Mouse (Mus musculus): ENCODE measurements around the gene Cherp. TPM values are rescaled to one million over a fixed set of nuclear protein-coding genes. Genes with fewer than 3 reads are reported as not detected.

The Cherp gene
- total and polyA plus RNA-seq, 3 experiments: 8.9 to 80.4 (median 18.1) TPM

DNA sequence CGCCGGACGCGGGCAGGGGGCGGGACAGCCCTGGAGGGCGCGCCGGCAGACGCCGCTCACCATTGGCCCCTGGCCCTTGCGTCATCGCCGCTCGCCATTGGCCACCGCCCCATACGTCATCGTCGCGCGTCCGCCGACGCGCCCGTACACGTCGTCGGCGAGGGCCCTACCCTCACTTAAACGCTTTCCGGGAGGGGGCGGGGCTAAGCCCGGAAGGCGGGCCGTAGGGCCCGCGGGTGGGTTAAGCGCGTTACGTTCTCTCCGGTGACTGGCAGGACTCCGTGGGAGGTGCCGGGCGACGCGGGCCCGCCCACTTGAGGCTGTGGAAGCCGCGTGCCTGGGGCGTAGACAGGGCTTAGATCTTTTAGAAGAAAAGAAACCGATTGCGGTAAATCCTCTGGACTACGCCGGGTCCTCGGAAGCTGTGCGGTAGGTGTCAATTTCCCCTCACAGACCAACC, 17.6 kb upstream of the Cherp start:
- TF ChIP-seq UBTF (IDR thresholded peaks at IDR 0.05; ENCODE audit: low read depth, low read length): no peak
- TF ChIP-seq TCF12 (IDR thresholded peaks at IDR 0.05; ENCODE audit: low read depth, low read length): peak; percentile 68
- peak; percentile 76; the same call in 1 of the 2 replicates for TF ChIP-seq MYC (IDR thresholded peaks at IDR 0.05; ENCODE audit: low read depth, low read length)
- TF ChIP-seq ETS1 (conservative IDR thresholded peaks at IDR 0.05; ENCODE audit: low read depth, low read length): peak; percentile 36; the same call in 1 of the 2 replicates
- 0 out of 2 replicates have a peak, but pooled peaks have one; percentile 15 for TF ChIP-seq E2F4 (IDR thresholded peaks at IDR 0.05; ENCODE audit: insufficient replicate concordance, low read depth, low read length)
- TF ChIP-seq BHLHE40 (IDR thresholded peaks at IDR 0.05; ENCODE audit: low read depth, low read length): peak; percentile 57
- TF ChIP-seq ZMIZ1 (IDR thresholded peaks at IDR 0.05; ENCODE audit: low read depth, low read length): peak; percentile 48
- peak; percentile 82; the same call in 1 of the 2 replicates for TF ChIP-seq GABPA (IDR thresholded peaks at IDR 0.05; ENCODE audit: insufficient replicate concordance, low read depth, low read length)
- TF ChIP-seq ZKSCAN1 (IDR thresholded peaks at IDR 0.05; ENCODE audit: borderline replicate concordance, low read depth, low read length): no peak; the same call in 1 of the 2 replicates
- peak; percentile 94 for TF ChIP-seq HCFC1 (IDR thresholded peaks at IDR 0.05; ENCODE audit: low read depth, low read length)
- TF ChIP-seq CHD1 (IDR thresholded peaks at IDR 0.05; ENCODE audit: low read depth, low read length): no peak
- peak; percentile 51 for TF ChIP-seq CHD2 (IDR thresholded peaks at IDR 0.05; ENCODE audit: low read length)
- no peak for TF ChIP-seq JUND (conservative IDR thresholded peaks at IDR 0.05; ENCODE audit: low read depth, low read length)
- TF ChIP-seq NELFE (IDR thresholded peaks at IDR 0.05; ENCODE audit: low read depth, low read length): no peak; the same call in 1 of the 2 replicates
- TF ChIP-seq CTCF (conservative IDR thresholded peaks at IDR 0.05 in 1 of 2, IDR thresholded peaks at IDR 0.05 in 1 of 2; ENCODE audit: low read depth in 2 of 2, low read length in 2 of 2): no peak
- no peak for TF ChIP-seq RCOR1 (conservative IDR thresholded peaks at IDR 0.05; ENCODE audit: low read depth, low read length)
- TF ChIP-seq MAX (IDR thresholded peaks at IDR 0.05; ENCODE audit: low read length): peak; percentile 69; the same call in 1 of the 2 replicates
- no peak for TF ChIP-seq SMC3 (IDR thresholded peaks at IDR 0.05; ENCODE audit: low read depth, low read length)
- 0 out of 2 replicates have a peak, but pooled peaks have one; percentile 51 for TF ChIP-seq NRF1 (IDR thresholded peaks at IDR 0.05; ENCODE audit: low read depth, low read length)
- no peak for TF ChIP-seq USF2 (conservative IDR thresholded peaks at IDR 0.05; ENCODE audit: low read depth, low read length)
- TF ChIP-seq ZC3H11A (IDR thresholded peaks at IDR 0.05; ENCODE audit: low read depth, low read length): no peak
- TF ChIP-seq MAZ (IDR thresholded peaks at IDR 0.05; ENCODE audit: low read depth, low read length): peak; percentile 82; the same call in 1 of the 2 replicates
- no peak for TF ChIP-seq ZNF384 (IDR thresholded peaks at IDR 0.05; ENCODE audit: low read depth, low read length)
- peak; percentile 93 for TF ChIP-seq SIN3A (IDR thresholded peaks at IDR 0.05; ENCODE audit: low read length)
- TF ChIP-seq ELF1 (IDR thresholded peaks at IDR 0.05; ENCODE audit: low read depth, low read length): peak; percentile 96
- TF ChIP-seq PAX5 (IDR thresholded peaks at IDR 0.05; ENCODE audit: low read length): no peak
- TF ChIP-seq POLR2A (IDR thresholded peaks at IDR 0.05; ENCODE audit: low read depth, low read length): peak; percentile 67
- TF ChIP-seq IRF4 (IDR thresholded peaks at IDR 0.05; ENCODE audit: low read depth, low read length): peak; percentile 76; the same call in 1 of the 2 replicates
- TF ChIP-seq TBP (conservative IDR thresholded peaks at IDR 0.05; ENCODE audit: low read depth, low read length): no peak
- no peak for TF ChIP-seq USF1 (IDR thresholded peaks at IDR 0.05; ENCODE audit: low read depth, low read length)
- no peak for TF ChIP-seq RAD21 (IDR thresholded peaks at IDR 0.05; ENCODE audit: low read depth, low read length)
- TF ChIP-seq EP300 (IDR thresholded peaks at IDR 0.05; ENCODE audit: low read length): no peak
- TF ChIP-seq MAFK (IDR thresholded peaks at IDR 0.05; ENCODE audit: insufficient replicate concordance, low read length): no peak
- peak; percentile 79 for TF ChIP-seq MEF2A (IDR thresholded peaks at IDR 0.05; ENCODE audit: borderline replicate concordance, low read depth, low read length)
- no peak for TF ChIP-seq JUN (IDR thresholded peaks at IDR 0.05; ENCODE audit: insufficient read depth, low read depth, low read length)
- TF ChIP-seq MXI1 (IDR thresholded peaks at IDR 0.05; ENCODE audit: low read depth, low read length): peak; percentile 94
- peak; percentile 91; the same call in 1 of the 2 replicates for TF ChIP-seq KAT2A (IDR thresholded peaks at IDR 0.05; ENCODE audit: insufficient replicate concordance, low read length)
- no peak; the same call in 1 of the 2 replicates for TF ChIP-seq POLR2AphosphoS2 (IDR thresholded peaks at IDR 0.05; ENCODE audit: low read depth, low read length)
- in situ Hi-C loops (cut with MboI; ENCODE audit: low pct_ligation_motif_present, low pct_unique_long_range_greater_than_20kb, low sequenced_read_pairs) (no loop called here), dilution Hi-C loops (cut with MboI; ENCODE audit: extremely low pct_ligation_motif_present, extremely low pct_unique_long_range_greater_than_20kb, low sequenced_read_pairs) (no loop called here)
- Histone ChIP-seq H3K4me1 (ENCODE audit: control insufficient read depth in 1 of 2, insufficient read depth in 2 of 2) (peaks cover 3 to 37% of the 10 kb centered on the region in 2 experiments; a peak in 3 of 4 replicates), H3K4me3 (replicated peaks in 1 of 3; ENCODE audit: low read depth in 2 of 3, low read length in 2 of 3, poor library complexity in 1 of 3) (peak overlapping the region; percentile 71 to 93 (median 93)), H3K27me3 (replicated peaks) (no peaks in the 10 kb centered on the region), H3K36me3 (replicated peaks in 1 of 2; ENCODE audit: control insufficient read depth in 1 of 2, insufficient read depth in 1 of 2, low read length in 1 of 2) (peaks cover 39 to 68% of the 10 kb centered on the region in 2 experiments), H3K79me2 (replicated peaks; ENCODE audit: control insufficient read depth, extremely low read depth, insufficient read depth, poor library complexity, severe bottlenecking) (peaks cover 24% of the 10 kb centered on the region), H3K9ac (ENCODE audit: insufficient read depth, low read depth) (peak overlapping the region; percentile 65), H3K27ac (ENCODE audit: insufficient read depth, low read depth) (no peak overlapping the region), H3K9me3 (replicated peaks; ENCODE audit: low read length) (no peaks in the 10 kb centered on the region), H3K4me2 (ENCODE audit: insufficient read depth, low read depth, poor library complexity, severe bottlenecking) (peak overlapping the region; percentile 90)
- DNase-seq (ENCODE audit: extremely low read depth): peak; percentile 98

Data from CH12.LX (cell line).